Mouse (Mus musculus) heart, postnatal 36 days (tissue): ENCODE measurements around the gene Pcca. TPM values are rescaled to one million over a fixed set of nuclear protein-coding genes. Genes with fewer than 3 reads are reported as not detected.

Source experiments
- DNase-seq, 2 experiments: peaks; one replicate each; pipeline ENCODE4 v3.0.0; 2021 to 2022
- intact Hi-C: fragments of 180-260 bp; cut with DNase I; formaldehyde crosslinking; loops from one replicate; pipeline ENCODE4 v1.15.1; 2025
- total RNA-seq, 2 experiments: library from RNA; stranded (reverse); gene quantifications; 2 replicates each; pipeline ENCODE4 v1.2.3; 2021

Gene Pcca
- total RNA-seq, 2 experiments from 2014 or later, result 89.7 to 93.4 TPM

DNA sequence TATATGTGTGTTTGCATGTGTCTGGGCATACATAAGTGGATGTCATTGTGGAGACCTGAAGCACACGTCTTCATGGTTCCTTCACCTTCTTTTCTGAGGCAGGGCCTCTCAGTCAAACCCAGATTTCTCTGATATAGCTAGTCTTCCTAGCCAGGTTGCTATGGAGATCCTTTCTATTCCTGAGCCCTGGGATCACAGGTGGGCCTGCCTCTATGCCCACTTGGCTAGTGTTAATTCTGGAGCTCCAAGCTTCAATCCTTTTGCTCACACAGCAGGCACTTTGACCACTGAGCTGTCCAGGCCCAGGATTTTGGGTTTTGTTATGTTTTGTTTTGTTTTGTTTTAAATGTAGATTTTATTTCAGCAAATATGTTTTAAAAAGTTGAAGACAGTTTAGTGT is 192.3 kb downstream of the Pcca start:
- intact Hi-C loops, result no loop called here
- DNase-seq, result no peak

DNA sequence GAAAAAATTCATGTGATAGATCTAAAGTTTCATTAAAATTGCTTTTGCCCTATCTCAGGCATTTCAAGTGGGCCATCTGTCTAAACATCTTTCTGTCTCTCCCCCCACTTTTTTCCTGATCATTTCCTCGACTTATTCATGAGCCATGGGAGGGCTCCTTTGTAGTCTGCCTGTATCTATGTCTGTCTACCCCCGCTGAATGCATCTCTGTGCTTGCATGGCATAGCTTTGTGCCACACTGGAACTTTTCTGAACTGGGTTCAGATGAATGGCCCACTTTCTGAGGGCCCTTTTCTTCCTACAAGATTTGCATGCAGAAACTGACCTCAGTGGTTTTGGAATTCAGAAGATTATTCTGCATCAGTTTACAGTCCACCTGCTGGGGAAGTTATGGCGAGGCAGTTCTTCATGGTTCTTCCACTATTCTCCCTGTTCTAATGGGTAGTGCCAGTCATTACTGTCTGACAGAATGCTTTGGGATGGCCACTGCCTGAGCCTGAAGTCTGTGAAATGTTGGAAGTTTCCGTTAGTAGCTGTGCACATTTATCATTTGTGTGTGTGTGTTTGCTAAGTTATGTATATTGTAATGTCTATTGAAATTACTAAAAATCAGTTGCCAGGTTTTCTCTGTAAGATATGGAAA is 195.4 kb downstream of the Pcca start:
- no peak for DNase-seq
- intact Hi-C loops, result no loop called here

DNA sequence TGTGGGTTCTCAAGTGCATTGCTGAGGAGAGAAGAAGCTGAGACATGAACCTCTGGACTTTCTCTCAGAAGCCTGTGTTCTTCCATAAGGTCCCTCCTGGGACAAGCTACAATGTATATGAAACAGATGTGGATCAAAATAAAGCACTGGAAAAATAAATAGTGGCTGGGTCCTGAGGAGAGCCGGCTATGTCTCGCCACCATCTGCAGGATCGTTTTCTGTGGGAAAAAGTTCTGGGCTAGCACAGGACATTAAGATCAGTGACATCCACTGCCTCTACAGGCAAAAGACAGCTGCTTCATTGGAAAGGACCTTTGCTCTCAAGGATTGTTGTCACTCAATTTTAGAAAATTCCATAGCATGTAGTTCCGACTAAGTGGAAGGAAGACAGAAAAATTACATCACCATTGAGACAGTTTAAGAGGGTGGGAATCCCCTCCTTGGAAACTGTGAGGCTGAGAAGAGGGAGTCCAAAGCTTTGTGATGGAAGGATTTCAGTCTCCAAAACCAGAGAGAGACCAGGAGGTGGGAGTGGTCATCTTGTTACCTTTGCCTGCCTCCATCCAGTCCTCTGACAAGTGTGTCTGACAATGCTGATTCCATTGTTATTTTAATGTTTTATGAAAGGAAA is 196.9 kb downstream of the Pcca start:
- intact Hi-C loops, result no loop called here
- DNase-seq, result no peak

DNA sequence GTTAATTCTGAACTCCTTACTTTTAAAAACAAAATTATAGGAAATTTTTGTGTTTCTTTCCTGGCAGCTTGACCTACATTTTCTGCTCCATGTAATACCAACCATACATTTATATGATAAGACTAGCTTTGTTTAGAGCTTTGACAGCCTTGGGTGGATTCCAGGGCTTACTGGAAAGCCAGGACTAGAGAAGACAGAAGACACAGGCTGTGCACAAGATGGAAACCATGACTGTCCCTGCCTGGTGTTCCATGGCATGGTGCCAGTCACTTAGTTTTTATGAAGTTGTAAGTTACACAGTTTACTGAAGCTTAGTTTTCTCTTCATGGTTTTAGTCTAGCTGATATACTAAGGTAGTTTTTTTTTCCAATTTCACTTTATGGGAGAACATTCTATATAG is 202.7 kb downstream of the Pcca start:
- intact Hi-C loops, result no loop called here
- DNase-seq, result no peak

DNA sequence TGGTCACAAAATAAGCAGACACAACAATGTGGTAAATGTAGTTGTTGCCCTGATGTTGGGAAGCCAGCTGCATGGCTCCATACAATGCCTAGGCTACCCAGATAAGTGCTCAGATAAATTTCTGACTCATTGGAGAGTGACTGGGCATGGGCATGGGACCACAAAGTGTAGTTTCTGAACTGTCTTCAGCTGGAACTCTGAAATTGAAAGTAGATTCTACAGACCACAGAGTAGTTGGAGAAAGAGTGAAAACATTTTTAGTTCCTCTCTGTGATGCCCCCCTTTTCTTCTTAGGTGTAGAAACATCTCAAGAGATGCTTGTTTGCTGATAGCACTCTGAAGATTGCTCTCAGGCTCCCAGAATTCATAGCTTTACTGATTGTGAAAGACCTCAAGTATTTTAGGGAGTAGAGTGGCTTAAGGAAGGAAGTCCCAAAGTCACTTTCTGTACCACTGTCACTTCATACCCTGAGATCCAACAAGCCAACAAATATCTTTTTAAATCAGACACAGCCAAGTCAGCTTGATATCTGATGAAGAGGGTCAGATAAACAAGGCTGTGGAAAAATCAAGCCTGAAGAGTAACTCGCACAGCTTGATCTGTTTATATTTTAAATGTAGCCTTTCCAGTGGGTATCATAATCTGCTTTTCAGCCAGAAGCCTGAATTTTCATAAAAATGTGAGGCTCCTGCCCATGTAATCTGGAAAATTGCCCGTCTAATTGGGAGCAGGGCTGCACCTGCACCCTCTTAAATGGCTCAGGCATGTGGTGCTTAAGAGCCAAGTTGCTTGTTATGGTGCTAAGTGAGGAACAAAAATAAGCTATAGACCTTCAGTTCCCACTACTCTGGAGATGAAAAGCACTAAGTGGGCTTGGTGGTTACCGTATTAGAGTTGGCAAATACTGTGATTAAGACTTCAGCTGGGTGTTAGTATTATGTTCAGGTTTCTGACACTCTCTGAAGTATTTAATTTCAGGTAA is 214.0 kb downstream of the Pcca start:
- no peak for DNase-seq
- intact Hi-C loops, result no loop called here

DNA sequence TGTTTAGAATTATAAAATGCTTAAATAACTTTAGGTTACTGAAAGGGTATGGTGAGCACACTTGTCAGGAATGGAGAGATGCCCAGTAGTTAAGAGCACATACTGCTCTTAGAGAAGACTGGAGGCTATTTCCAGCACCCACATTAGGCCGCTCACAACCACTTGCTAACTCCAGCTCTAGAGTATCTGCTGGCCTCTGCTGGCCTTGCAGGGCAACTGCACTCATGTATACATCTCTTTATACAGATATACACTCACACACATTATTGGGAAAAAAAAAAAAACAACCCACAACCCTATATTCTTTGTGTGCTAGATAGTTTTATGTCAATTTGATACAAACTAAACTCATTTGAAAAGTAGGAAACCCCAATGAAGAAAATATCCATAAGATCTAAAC is 217.4 kb downstream of the Pcca start:
- intact Hi-C loops, result no loop called here

DNA sequence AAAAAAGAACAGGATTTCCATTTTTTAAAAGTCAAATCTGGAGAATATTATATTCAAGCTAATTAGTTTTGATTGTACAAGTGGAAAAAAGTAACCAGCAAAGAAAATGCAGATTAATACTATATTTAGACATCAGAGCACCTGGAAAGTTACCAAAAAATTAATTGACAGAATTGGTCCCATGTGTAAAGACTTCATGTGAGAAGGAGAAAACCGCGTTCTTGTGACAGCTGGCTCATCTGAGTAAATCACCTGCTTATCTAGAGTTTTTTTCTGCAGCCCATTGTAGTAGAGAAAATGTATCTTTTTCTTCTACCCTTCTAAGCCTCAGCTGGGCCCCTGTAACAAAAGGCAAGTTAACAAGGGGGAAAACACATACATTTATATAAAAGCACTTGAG is 219.2 kb downstream of the Pcca start:
- intact Hi-C loops, result no loop called here
- no peak for DNase-seq

More for the DNA sequence above, 217.4 kb downstream of the Pcca start:
- DNase-seq, result no peak

DNA sequence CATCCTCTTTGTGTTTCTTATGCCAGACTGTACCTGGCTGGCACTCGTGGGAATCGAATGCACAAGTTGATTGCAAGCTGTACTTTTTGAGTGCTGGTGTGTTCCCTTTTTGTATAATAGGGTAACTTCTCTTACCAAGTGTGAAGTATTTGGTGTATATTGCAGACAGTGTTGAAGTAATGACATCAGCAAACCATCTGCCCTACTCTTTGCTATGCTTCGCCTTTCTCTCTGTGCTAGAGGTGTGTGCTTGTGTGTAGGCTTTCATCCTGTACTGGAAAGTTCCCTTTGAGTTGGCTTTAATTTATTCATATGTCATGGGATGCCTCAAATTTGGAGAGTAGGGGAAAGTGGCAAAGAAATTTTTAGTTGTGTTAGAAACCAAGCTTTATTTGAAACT is 220.2 kb downstream of the Pcca start:
- DNase-seq, result no peak
- intact Hi-C loops, result no loop called here

DNA sequence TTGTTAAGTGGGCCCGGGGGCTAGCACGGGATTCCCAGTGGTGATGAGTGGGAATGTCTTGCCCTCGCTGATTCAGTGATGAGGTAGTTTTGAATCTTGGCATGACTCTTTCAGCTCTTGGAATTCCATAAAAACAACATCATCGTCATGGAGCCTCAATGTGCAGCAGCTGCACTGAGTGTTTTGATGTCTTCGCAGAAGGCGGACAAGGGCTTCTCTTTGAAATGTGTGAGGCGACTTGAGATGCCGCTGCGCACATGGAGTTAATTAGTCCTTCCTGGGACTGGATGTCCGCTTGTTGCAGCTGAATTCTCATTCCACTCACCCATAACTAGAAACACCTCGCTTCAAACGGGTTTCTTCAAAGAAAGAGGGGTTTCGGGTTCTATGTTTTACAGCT is 221.4 kb downstream of the Pcca start:
- intact Hi-C loops, result no loop called here
- DNase-seq, result no peak

DNA sequence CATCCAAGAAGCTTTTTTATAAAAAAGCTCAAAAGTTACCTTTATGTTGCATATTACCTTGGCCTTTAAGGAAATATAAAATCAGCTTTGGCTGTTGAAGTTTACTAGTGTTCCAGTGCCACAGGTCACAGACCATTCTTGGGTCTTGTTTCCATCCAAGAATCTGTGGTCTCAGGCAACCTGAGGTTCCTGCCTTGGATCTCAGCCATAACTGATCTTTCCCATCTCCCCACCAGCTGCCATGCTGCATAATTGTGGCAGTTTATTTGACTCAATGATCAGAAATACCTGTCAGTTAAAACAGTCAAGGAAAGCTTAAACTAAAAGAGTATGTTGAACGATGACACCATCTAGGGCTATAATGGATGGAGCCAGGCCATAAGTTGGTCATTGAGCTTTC is 222.5 kb downstream of the Pcca start:
- intact Hi-C loops, result no loop called here
- DNase-seq, result no peak

DNA sequence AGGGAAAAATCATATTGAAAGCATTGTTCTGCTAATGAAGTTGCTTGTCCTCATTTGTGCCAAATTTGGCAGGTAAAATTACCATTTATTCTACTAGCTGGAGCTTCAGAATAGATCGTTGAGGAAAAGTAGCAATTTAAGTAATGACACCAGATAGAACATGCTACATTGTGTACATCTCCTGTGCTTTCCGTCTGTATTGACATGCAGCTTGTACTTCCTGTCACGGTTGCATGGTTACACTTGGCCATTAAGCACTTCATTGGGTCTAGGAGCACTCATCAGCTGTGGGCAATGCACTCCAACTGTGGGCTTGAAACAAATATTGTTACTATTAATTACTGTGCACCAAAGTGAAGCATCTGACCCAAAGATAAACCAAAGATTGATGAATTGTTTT is 225.8 kb downstream of the Pcca start:
- no peak for DNase-seq
- intact Hi-C loops, result no loop called here

DNA sequence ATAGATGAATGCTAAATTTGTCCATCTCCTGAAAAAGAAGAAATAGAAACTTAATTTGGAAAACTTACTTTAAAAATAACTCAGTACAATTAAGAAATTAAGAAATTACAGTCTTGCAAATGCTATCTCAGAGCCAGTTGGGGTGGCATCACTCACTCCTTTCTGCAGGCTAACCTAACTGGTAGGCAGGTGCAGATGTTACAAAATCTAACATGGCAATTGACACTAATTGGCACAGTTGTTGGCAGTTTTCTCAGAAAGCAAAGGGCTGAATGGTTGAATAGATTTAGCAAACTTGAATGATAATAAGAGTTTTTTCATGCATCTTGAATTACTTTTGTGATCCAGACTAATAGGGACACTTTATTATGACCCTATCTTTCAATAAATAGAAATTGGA is 226.7 kb downstream of the Pcca start:
- intact Hi-C loops, result no loop called here
- no peak for DNase-seq

DNA sequence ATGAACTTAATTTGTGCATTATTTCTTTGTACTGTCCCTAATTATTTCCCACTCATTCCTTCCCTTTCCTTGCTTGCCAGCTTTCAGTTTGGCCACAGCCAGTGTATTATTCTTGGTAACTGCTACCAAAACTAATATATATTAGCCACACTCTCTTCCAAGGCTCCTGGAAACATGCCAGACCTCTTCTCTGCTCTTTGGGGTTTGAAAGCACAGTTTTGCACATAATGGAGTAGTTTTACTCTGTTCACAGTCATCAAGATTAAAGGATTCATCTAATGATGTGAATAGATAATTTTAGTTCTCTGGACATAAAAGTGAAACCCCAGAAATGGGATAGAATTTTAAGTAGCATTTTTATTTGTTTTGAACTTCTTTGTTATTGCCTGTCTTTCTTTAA is 228.5 kb downstream of the Pcca start:
- intact Hi-C loops, result no loop called here
- no peak for DNase-seq

DNA sequence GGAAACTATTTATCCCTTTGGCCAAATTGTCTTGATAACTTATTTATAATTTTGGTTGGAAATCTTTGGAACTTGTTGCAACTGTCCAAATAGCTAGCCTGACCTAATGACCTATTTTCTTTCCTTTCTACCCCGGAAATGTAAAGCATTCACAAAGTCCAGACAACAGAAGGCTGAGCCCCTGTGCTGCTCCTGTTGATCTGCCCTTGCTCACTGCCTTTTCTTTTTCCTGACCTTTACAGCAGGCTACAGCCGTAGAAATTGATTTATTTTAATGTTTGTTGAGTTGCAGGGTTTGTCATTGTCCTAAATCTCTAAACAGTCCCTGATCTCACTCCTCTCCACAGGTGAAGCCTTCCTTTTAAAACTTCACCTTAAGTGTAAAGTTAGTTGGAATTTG is 231.8 kb downstream of the Pcca start:
- intact Hi-C loops, result no loop called here

DNA sequence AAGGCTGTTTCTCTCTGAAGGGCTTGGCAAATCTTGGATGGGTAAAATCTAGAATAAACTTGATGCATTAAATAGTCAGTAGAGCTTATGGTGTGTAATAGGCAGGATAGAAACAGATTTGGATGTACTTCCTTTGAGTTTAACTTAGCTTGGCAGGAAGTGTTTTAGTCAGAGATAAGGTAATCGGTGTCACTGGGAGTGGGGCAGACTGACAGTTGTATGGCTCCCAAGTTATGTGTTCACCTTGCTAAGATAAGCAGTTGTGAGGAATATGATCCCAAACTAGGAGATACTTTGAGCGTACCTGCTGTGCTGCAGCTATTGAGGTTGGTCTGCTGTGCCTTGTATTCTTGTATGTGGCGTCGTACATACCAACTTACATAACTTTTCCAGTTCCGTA is 232.3 kb downstream of the Pcca start:
- intact Hi-C loops, result no loop called here
- DNase-seq, result no peak

More for the DNA sequence above, 231.8 kb downstream of the Pcca start:
- no peak for DNase-seq

DNA sequence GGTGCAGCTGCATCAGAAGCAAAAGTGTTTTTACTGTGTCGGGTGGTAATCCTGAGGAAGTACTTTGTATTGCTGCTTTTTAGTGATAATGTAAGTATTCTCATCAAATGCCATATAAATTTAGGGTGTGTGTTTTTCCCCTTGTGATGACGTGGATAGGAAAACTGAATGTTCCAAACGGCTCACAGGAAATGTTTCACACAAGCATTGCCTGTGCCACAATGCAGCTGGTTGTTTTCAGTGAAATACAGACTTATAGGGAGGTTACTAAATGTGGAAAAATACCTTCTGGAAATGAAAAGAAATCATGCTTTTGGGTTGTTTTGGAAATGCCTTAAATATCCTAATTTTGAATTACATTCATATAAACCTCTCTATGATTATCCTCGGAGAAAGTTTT is 250.6 kb downstream of the Pcca start:
- intact Hi-C loops, result no loop called here
- no peak for DNase-seq

DNA sequence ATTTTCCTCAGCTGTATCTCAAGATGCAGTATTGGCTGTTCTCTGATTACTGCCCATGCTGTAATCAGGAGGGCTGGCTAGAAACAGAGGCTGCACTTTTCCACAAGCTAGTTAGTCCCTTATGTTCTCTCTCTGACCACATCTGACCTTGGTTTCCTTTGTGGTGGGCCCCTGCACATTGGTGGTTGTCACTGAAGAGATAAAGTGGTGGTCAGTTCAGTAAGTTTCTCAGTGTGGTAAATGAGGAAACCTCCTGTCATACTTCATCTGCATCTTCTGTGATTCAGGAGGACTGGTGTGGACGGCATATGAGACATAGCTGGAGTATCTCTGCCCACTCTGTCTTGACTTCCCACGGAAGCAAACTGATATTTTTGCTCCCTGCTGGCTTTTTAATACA is 254.1 kb downstream of the Pcca start:
- intact Hi-C loops, result no loop called here
- no peak for DNase-seq

DNA sequence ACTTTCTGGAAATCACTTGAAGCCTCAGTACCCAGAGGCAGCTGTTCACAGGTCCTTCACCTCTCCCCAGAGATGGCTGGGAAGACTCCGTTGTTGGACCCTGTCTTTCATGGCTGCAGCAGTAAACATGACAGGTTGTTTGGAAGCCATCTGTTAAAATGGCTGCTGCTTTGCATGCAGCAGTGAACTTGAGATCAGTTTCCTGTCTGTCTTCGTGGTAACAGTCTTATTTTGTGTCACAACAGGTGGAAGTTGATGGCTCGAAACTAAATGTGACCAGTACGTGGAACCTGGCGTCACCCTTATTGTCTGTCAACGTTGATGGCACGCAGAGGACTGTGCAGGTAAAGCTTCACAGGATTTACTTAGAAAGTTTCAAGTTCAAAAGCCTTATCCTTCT is 256.0 kb downstream of the Pcca start:
- intact Hi-C loops, result no loop called here
- no peak for DNase-seq

DNA sequence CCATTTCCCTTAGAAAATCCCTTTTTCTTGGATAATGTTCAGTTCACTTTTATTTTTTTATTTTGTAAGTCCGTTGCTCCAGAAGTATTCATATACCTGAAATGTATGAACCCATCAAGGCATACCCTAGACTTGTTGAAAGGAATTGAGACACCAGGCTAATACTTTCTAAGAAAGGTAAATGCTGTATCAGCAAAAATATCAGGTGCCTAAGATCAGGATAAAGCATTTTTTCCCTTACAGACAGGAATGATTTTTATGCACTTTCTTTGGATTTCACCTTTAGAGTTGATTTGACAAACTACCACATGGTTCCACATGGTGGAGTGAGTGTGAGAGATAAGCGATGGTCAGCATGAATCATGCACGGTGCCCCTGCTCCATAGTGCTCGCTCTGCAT is 259.2 kb downstream of the Pcca start:
- DNase-seq, result no peak
- intact Hi-C loops, result no loop called here

DNA sequence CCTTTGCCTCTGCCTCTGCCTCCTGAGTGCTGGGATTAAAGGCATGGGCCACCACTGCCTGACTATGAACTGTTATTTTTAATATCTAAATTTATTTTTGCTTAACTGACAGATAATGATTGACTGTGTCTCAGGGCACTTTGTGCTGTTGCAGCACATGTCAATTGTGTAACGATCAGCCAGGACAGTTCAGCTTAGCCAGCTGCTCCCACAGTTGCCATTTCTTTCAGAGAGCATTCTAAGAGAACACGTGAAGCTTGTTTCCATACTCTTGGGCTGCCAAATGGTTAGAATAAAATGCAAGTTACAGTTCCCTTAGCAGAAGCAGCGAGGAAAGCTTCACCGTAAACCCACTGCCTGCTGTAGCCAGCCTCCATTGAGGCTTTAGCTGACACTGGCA is 266.2 kb downstream of the Pcca start:
- intact Hi-C loops, result no loop called here
- no peak for DNase-seq

DNA sequence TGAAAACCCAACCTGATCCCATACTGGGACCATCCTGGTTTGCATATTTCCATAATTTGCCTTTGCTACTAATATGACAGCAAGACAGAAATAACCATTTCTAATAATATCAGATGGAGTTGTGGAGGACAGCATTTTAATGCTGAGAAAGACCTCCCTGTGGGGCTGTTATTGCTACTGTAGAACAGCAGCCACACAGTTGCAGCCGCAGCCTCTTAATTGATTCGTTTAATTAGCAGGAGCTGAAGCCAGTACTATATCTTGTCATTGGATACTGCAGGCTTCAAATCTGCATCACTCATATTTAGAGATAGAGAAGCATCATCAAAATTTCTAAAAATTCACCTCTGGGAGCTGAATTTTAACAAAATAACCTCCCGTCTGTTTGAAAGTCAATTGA is 286.9 kb downstream of the Pcca start:
- no peak for DNase-seq
- intact Hi-C loops, result no loop called here

DNA sequence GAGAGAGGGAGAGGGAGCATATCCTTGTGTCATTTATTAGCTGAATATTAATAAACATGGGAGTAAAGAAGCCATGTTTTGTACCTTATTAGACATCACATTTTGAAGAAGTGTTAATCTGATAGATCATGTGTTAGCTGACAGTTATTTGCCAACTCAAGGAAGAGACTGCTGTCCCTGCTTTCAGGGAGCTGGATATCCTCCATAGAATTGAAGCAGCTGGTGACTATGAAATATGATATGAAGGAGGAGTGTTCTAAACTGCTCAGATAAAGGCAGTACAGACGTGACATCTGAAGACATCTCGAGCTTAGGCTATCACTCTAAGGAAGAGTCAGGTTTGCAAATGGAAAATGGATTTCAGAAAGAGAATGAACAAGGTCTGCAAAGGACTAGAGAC is 289.7 kb downstream of the Pcca start:
- intact Hi-C loops, result no loop called here
- DNase-seq, result no peak
